Mouse (Mus musculus) G1E (cell line): ENCODE data around the gene Pip5k1a. TPM values are rescaled to one million over a fixed set of nuclear protein-coding genes. Genes with fewer than 3 reads are reported as not detected.
"Not testable (repeated sequence)": the region's sequence is repeated elsewhere in the genome, so short reads cannot be mapped to it uniquely, and the experiment has no call there.

Experiments
- ATAC-seq: 2 replicates; pipeline ENCODE4 v1.8.0; 2016; ENCODE audit warnings: mild to moderate bottlenecking; ENCODE audit not compliant: insufficient number of reproducible peaks, poor library complexity, low FRiP score, severe bottlenecking; ENCODE audit errors: extremely low read depth
- DNase-seq: peaks from one replicate; pipeline ENCODE4 v3.0.0; 2012; ENCODE audit warnings: low spot score
- H3K27me3 ChIP-seq: 2 replicates; pipeline ENCODE4 v1.6.1; 2012; ENCODE audit warnings: mild to moderate bottlenecking, low read length, inconsistent platforms; ENCODE audit not compliant: insufficient read depth
- H3K36me3 ChIP-seq: replicated peaks from 2 replicates; pipeline ENCODE3; 2012; ENCODE audit warnings: mild to moderate bottlenecking, inconsistent platforms
- H3K4me1 ChIP-seq: 2 replicates; pipeline ENCODE4 v1.6.1; 2012; ENCODE audit warnings: low read depth, low read length, inconsistent platforms, mixed read lengths; ENCODE audit not compliant: insufficient read depth
- H3K4me3 ChIP-seq: 2 replicates; pipeline ENCODE4 v1.5.1; 2012; ENCODE audit warnings: low read depth, mild to moderate bottlenecking, inconsistent platforms, low read length, moderate library complexity, mixed read lengths
- H3K9me3 ChIP-seq: replicated peaks from 2 replicates; pipeline ENCODE4 v1.6.1; 2012; ENCODE audit warnings: inconsistent platforms
- CTCF ChIP-seq: IDR thresholded peaks from 2 replicates; pipeline ENCODE4 v1.5.1; 2012; ENCODE audit warnings: low read depth, low read length, inconsistent platforms, mixed read lengths
- GATA1 ChIP-seq: IDR thresholded peaks from 2 replicates; pipeline ENCODE4 v1.6.1; 2012; ENCODE audit warnings: borderline replicate concordance, low read length, inconsistent platforms, mixed read lengths
- GATA2 ChIP-seq: IDR thresholded peaks from 2 replicates; pipeline ENCODE4 v1.6.1; 2012; ENCODE audit warnings: low read depth, low read length, inconsistent platforms, borderline replicate concordance
- POLR2AphosphoS5 ChIP-seq: IDR thresholded peaks from 2 replicates; pipeline ENCODE4 v1.6.1; 2012; ENCODE audit warnings: low read depth, low read length, inconsistent platforms; ENCODE audit not compliant: insufficient replicate concordance
- TAL1 ChIP-seq: conservative IDR thresholded peaks from 2 replicates; pipeline ENCODE4 v1.6.1; 2012; ENCODE audit warnings: low read depth, low read length, inconsistent platforms, mixed read lengths
- polyA plus RNA-seq: library from polyadenylated mRNA; stranded (reverse); fragments of >175 nt; gene quantifications from 2 replicates; pipeline ENCODE4 v1.2.3, GENCODE M21; 2012
- total RNA-seq, 2 experiments: library from RNA; stranded (forward) in 1 of 2; stranded (reverse) in 1 of 2; fragments of 200-1000 nt in 1 of 2; fragments of >200 nt in 1 of 2; fragmentation: Nextera tagmentation in 1 of 2; gene quantifications; 2 replicates each; pipeline ENCODE4 v1.2.3; 2014 to 2017

Gene Pip5k1a
- total and polyA plus RNA-seq, 3 experiments = 30.0 to 67.6 (median 40.1) TPM

- peaks cover 6% of the 10 kb centered on the region for H3K4me1 ChIP-seq
- ATAC-seq (no peak), DNase-seq (no peak)
- H3K4me3 ChIP-seq = no peak overlapping the region
- H3K36me3 ChIP-seq = peaks cover 92% of the 10 kb centered on the region
- no peaks in the 10 kb centered on the region for H3K9me3 ChIP-seq
- H3K27me3 ChIP-seq = no peaks in the 10 kb centered on the region
- TF ChIP-seq TAL1 (no peak), CTCF (no peak), POLR2AphosphoS5 (no peak), GATA2 (no peak), GATA1 (no peak)
Observed at GRCm38 (mm10) chr3:95121580-95121979, 14.8 kb upstream of the Pip5k1a start.

GRCm38 (mm10) chr3:95117751-95118150, 11.0 kb upstream of the Pip5k1a start:
- Histone ChIP-seq H3K4me3 (no peak overlapping the region), H3K4me1 (peaks cover 7% of the 10 kb centered on the region; the same call in 1 of the 2 replicates), H3K9me3 (no peaks in the 10 kb centered on the region), H3K36me3 (peaks cover 84% of the 10 kb centered on the region), H3K27me3 (no peaks in the 10 kb centered on the region)
- no peak for TF ChIP-seq GATA2
- TF ChIP-seq GATA1 = no peak
- TF ChIP-seq CTCF = no peak
- no peak for DNase-seq
- no peak for ATAC-seq

- no peak for TF ChIP-seq CTCF
- TF ChIP-seq GATA1 = no peak
- no peak for TF ChIP-seq GATA2
- no peak for TF ChIP-seq POLR2AphosphoS5
- no peak for TF ChIP-seq TAL1
- peaks cover 31% of the 10 kb centered on the region for H3K4me1 ChIP-seq
- H3K4me3 ChIP-seq = no peak overlapping the region
- H3K36me3 ChIP-seq = peaks cover 42% of the 10 kb centered on the region
- no peaks in the 10 kb centered on the region for H3K27me3 ChIP-seq
- DNase-seq = no peak
- ATAC-seq = no peak
- no peaks in the 10 kb centered on the region for H3K9me3 ChIP-seq
Observed at GRCm38 (mm10) chr3:95112760-95113159, 6.0 kb upstream of the Pip5k1a start.

DNA sequence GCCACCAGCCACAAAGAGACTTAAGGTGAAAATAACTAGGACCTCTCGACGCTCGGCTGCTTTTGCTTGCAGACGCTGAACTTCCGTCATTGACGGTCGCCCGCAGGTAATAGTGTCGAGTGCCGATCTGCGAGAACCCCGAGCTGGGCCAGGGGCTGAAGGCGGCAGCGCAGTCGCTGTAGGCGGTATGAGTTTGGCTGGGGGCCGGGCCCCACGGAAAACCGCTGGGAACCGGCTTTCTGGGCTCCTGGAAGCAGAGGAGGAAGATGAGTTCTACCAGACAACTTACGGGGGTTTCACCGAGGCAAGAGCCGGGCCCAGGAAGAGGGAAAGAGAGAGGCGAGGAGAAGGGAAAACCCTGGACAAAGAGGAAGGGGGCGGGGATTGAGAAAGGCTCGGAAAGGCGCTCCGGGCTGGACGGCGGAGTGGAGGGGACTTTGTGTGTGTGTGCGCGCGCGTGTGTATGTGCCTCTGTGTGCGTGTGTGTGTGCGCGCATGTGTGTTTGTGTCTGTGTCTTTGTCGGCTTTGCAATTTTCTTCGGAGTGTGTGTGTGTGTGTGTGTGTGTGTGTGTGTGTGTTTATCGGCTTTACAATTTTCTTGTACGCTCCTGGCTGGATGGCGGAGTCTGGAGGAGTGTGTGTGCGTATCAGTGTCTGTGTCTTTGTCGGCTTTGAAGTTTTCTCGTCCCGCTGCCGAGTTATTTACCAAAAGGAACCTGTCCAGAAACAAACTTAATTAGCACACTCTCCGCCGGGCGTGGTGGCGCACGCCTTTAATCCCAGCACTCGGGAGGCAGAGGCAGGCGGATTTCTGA, 4.4 kb upstream of the Pip5k1a start, which contains the start of gene Vps72:
Vps72 (plus strand) TSS at position 112 of the 816 bp plus-strand sequence.
- peak within 1 kb of the TSS; percentile 81 for H3K4me3 ChIP-seq
- H3K9me3 ChIP-seq = no peaks in the 10 kb centered on the region
- no peaks in the 10 kb centered on the region for H3K27me3 ChIP-seq
- DNase-seq (peak; percentile 77), ATAC-seq (peak; percentile 46)
- peaks cover 36% of the 10 kb centered on the region for H3K4me1 ChIP-seq
- no peak for TF ChIP-seq GATA2
- TF ChIP-seq POLR2AphosphoS5 = no peak
- no peak for TF ChIP-seq TAL1
- TF ChIP-seq GATA1 = no peak
- no peak for TF ChIP-seq CTCF
- H3K36me3 ChIP-seq = peaks cover 29% of the 10 kb centered on the region

GRCm38 (mm10) chr3:95107898-95108297, 1.2 kb upstream of the Pip5k1a start:
- peaks cover 18% of the 10 kb centered on the region for H3K36me3 ChIP-seq
- no peak for DNase-seq
- ATAC-seq = no peak
- H3K27me3 ChIP-seq = no peaks in the 10 kb centered on the region
- TF ChIP-seq GATA1 (no peak), CTCF (no peak), TAL1 (no peak), GATA2 (no peak), POLR2AphosphoS5 (no peak)
- no peak overlapping the region for H3K4me3 ChIP-seq
- H3K9me3 ChIP-seq = no peaks in the 10 kb centered on the region
- H3K4me1 ChIP-seq = peaks cover 46% of the 10 kb centered on the region

- Histone ChIP-seq H3K36me3 (peaks cover 18% of the 10 kb centered on the region), H3K4me3 (peak overlapping the region; percentile 81; the same call in 1 of the 2 replicates), H3K4me1 (peaks cover 46% of the 10 kb centered on the region)
- not testable (repeated sequence) for ATAC-seq, H3K9me3 ChIP-seq, DNase-seq, H3K27me3 ChIP-seq
Observed at GRCm38 (mm10) chr3:95107308-95107707, 578 bp upstream of the Pip5k1a start.
